Mouse (Mus musculus) liver, adult 2 months (tissue): ENCODE data around the gene Zfp668.

Source experiments
- CTCF ChIP-seq: fragments of 200-500 bp; IDR thresholded peaks from 2 replicates; pipeline ENCODE4 v1.5.1; 2011; ENCODE audit warnings: low read depth, low read length, control low read depth
- POLR2A ChIP-seq: fragments of 200-500 bp; IDR thresholded peaks from 2 replicates; pipeline ENCODE4 v1.6.1; 2011; ENCODE audit warnings: low read length, control low read depth; ENCODE audit not compliant: insufficient read depth; ENCODE audit errors: extremely low read depth

DNA sequence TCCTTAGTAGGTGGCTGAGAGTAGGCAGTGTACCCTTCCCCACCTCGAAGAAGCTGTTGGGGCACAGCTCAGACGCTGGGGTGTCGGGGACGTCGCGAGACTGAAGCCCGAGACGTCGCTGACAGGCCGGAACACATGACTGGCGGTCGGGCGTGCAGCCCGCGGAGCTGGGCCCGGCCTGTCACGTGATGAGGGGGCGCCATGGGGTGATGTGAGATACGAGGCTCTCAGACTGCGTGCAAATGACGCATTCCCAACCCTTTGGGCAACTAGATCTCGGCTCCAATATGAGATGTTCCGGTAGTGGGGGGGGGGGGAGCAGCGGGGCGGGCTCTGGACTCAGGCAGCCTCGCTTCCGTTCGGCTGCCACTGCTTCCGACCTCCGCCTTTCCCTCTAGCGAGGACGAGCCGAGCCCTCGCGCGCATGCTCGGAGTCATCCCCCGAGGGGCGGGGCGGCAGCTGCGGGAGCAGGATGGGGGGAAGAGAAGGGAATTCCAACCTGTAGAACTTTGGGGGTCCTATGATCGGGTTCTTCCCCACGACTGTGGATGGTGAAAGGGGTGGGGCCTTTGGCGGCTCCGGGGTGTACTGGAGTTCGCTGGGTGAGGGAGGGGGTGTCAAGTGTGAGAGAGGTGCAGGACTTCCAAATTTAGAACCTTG is 35.2 kb downstream of the Zfp668 start:
- TF ChIP-seq CTCF, result no peak
- TF ChIP-seq POLR2A, result peak; percentile 61; the same call in 1 of the 2 replicates
